Mouse (Mus musculus) megakaryocyte, embryonic 14.5 days (primary cell): ENCODE data around the gene Adrb1.

ENCODE experiments used
- FLI1 ChIP-seq: IDR thresholded peaks from 2 replicates; pipeline ENCODE4 v1.6.1; 2012; ENCODE audit warnings: low read length, inconsistent platforms, mixed read lengths
- GATA1 ChIP-seq: IDR thresholded peaks from 3 replicates; pipeline ENCODE4 v1.6.1; 2012; ENCODE audit warnings: mixed read lengths, low read length, inconsistent platforms, borderline replicate concordance

DNA sequence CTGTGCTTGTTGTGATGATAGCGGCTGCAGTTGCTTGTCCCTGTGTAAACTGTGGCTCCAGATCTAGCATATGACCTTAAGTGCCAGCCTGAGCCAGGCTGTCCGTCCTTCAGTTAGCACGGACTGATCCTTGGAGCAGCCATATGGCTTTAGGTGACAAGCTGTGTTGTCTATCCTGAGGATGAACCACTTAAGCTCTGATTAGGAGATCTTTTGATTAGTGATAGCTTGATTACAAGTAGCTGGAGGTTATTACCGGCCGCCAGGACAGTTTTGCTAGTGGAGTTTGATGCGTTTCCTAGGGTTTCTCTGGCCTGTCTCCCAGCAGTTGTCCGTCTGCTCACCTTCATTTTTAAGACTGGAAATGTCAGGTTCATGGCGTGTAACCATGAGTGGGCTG, 4.0 kb upstream of the Adrb1 start:
- TF ChIP-seq GATA1 (no peak), FLI1 (no peak)
